Mouse (Mus musculus) hindbrain, embryonic 13.5 days (tissue): ENCODE measurements around the gene Olfr374. TPM values are rescaled to one million over a fixed set of nuclear protein-coding genes. Genes with fewer than 3 reads are reported as not detected.
A peak's percentile ranks its signal among the peaks of the same experiment; 100 is the strongest.

ENCODE experiments used
- ATAC-seq: fragments of 200-750 bp; cut with Nextera tagmentation; 2 replicates; pipeline ENCODE4 v1.8.0; 2017; ENCODE audit warnings: moderate TSS enrichment; ENCODE audit not compliant: low FRiP score
- H3K27ac ChIP-seq: fragments of 300-500 bp; sonication (generic); 2 replicates; pipeline ENCODE4 v1.5.1; 2015; ENCODE audit warnings: inconsistent platforms, mild to moderate bottlenecking, moderate library complexity
- H3K27me3 ChIP-seq: fragments of 300-500 bp; sonication (generic); 2 replicates; pipeline ENCODE4 v1.6.1; 2015; ENCODE audit warnings: mild to moderate bottlenecking, inconsistent platforms
- H3K36me3 ChIP-seq: fragments of 300-500 bp; sonication (generic); 2 replicates; pipeline ENCODE4 v1.6.1; 2015; ENCODE audit warnings: mild to moderate bottlenecking, inconsistent platforms
- H3K4me1 ChIP-seq: fragments of 300-500 bp; sonication (generic); replicated peaks from 2 replicates; pipeline ENCODE4 v1.6.1; 2015; ENCODE audit warnings: inconsistent platforms
- H3K4me2 ChIP-seq: fragments of 300-500 bp; sonication (generic); 2 replicates; pipeline ENCODE4 v1.6.1; 2015; ENCODE audit warnings: inconsistent platforms, mild to moderate bottlenecking, moderate library complexity
- H3K4me3 ChIP-seq: fragments of 300-500 bp; sonication (generic); 2 replicates; pipeline ENCODE4 v1.5.1; 2015; ENCODE audit warnings: mild to moderate bottlenecking, inconsistent platforms
- H3K9ac ChIP-seq: fragments of 300-500 bp; sonication (generic); 2 replicates; pipeline ENCODE4 v1.6.1; 2015; ENCODE audit warnings: mild to moderate bottlenecking, inconsistent platforms
- H3K9me3 ChIP-seq: fragments of 300-500 bp; sonication (generic); 2 replicates; pipeline ENCODE4 v1.6.1; 2016; ENCODE audit warnings: inconsistent platforms
- WGBS: fragments of 180-500 bp; shearing (Covaris S2); methylation state at CpG from one replicate; pipeline ENCODE4 v1.1.7; 2015; 5-methylcytosine and 5-hydroxymethylcytosine counted together
- polyA plus RNA-seq: library from polyadenylated mRNA; unstranded; fragments of >200 nt; fragmentation: Nextera tagmentation; extraction: Ambion mirVana; gene quantifications from 2 replicates; pipeline ENCODE4 v1.2.1, GENCODE M21; 2015

The Olfr374 gene
- polyA plus RNA-seq, 1 experiment from 2014 or later = 0.05 TPM

GRCm38 (mm10) chr8:72160707-72161697, 54.2 kb downstream of the Olfr374 start, which contains the start of gene Rab8a:
Gene Rab8a (plus strand): TSS chr8:72161200.
- WGBS = under 1% methylated on average over 81 of the region's 82 CpGs
- ATAC-seq = peak; percentile 99

GRCm38 (mm10) chr8:72162821-72163220, 56.0 kb downstream of the Olfr374 start:
- Histone ChIP-seq H3K4me2 (peak overlapping the region; percentile 87; the same call in 1 of the 2 replicates), H3K4me1 (peaks cover 31% of the 10 kb centered on the region), H3K9ac (no peak overlapping the region), H3K27me3 (no peaks in the 10 kb centered on the region), H3K27ac (no peak overlapping the region), H3K9me3 (no peaks in the 10 kb centered on the region), H3K4me3 (peak overlapping the region; percentile 96), H3K36me3 (peaks cover 21% of the 10 kb centered on the region)
- ATAC-seq = no peak

More at GRCm38 (mm10) chr8:72160707-72161697, 54.2 kb downstream of the Olfr374 start, which contains the start of gene Rab8a:
- Histone ChIP-seq H3K9ac (peak within 1 kb of the TSS; percentile 98), H3K4me1 (peaks cover 31% of the 10 kb centered on the region), H3K36me3 (peaks cover 11% of the 10 kb centered on the region), H3K9me3 (no peaks in the 10 kb centered on the region), H3K27me3 (no peaks in the 10 kb centered on the region), H3K4me3 (peak within 1 kb of the TSS; percentile 96), H3K27ac (peak within 1 kb of the TSS; percentile 91), H3K4me2 (peak within 1 kb of the TSS; percentile 87)

Other genes starting within 250 kb of the Olfr374 start
- gene Zfp709, start 225.0 kb upstream of the Olfr374 start, polyA plus RNA-seq = 8.2 and 8.7 TPM in 2 replicates
- gene Zfp882, start 198.4 kb upstream of the Olfr374 start, polyA plus RNA-seq = 16.5 and 17.8 TPM in 2 replicates
- 34.9 and 38.9 TPM in 2 replicates for gene Zfp617, start 198.4 kb upstream of the Olfr374 start, polyA plus RNA-seq
- 15.1 and 16.9 TPM in 2 replicates for gene Zfp961, start 156.0 kb upstream of the Olfr374 start, polyA plus RNA-seq
- gene Cyp4f18, start 97.4 kb upstream of the Olfr374 start, polyA plus RNA-seq = 0.73 and 0.76 TPM in 2 replicates
- not detected in 2 replicates for gene Olfr372, start 65.8 kb upstream of the Olfr374 start, polyA plus RNA-seq
- not detected in 2 replicates for gene Olfr373, start 23.9 kb upstream of the Olfr374 start, polyA plus RNA-seq
- gene Tpm4, start 27.9 kb downstream of the Olfr374 start, polyA plus RNA-seq = 221 and 233 TPM in 2 replicates
- 94.1 and 96.0 TPM in 2 replicates for gene Rab8a, start 54.2 kb downstream of the Olfr374 start, polyA plus RNA-seq
- gene Hsh2d, start 82.6 kb downstream of the Olfr374 start, polyA plus RNA-seq = not detected in 2 replicates
- gene Cib3, start 105.8 kb downstream of the Olfr374 start, polyA plus RNA-seq = not detected in 2 replicates
- gene Gm11034, start 106.6 kb downstream of the Olfr374 start, polyA plus RNA-seq = not detected in 2 replicates
- gene Fam32a, start 112.7 kb downstream of the Olfr374 start, polyA plus RNA-seq = 108 and 109 TPM in 2 replicates
- 247 and 261 TPM in 2 replicates for gene Ap1m1, start 133.0 kb downstream of the Olfr374 start, polyA plus RNA-seq
- gene Gm10282, start 198.2 kb downstream of the Olfr374 start, polyA plus RNA-seq = 15.4 TPM in 2 replicates
- 5.0 and 5.9 TPM in 2 replicates for gene Klf2, start 212.0 kb downstream of the Olfr374 start, polyA plus RNA-seq